Comparison of ENCODE assay signal across 8 mouse cellular contexts in the genomic region with DNA sequence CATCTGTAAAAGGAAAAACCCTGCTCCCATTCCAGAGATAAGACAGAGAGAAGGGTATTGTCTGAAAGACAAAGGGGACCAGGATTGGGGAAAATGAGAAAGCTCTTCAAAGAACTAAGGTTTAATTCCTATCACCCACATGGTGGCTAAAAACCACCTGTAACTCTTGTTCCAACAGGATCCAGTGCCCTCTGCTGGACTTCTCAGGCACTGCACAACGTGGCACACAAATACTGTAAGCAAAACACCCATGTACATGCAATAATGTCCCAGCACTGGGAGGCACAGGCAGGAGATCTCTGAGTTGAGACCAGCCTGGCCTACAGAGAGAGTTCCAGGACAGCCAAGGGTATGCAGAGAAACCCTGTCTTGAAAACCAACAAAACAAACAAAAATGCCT. TPM values are rescaled to one million over a fixed set of nuclear protein-coding genes. Genes with fewer than 3 reads are reported as not detected.
DNase-seq lines count a peak whose midpoint lies in the region; ATAC-seq and TF ChIP-seq lines count a peak whose summit lies in the region.

No protein-coding gene starts in this region.

- peak; percentile 64; the same call in 1 of the 2 replicates for TF ChIP-seq CTCF in brain, embryonic 14.5 days (IDR thresholded peaks at IDR 0.05; ENCODE audit: borderline replicate concordance, extremely low read depth, insufficient read depth, insufficient read length)
- peak; percentile 74 for TF ChIP-seq CTCF in lung, embryonic 14.5 days (IDR thresholded peaks at IDR 0.05; ENCODE audit: low read depth)

- no peak for TF ChIP-seq POLR2A in brain, embryonic 14.5 days (IDR thresholded peaks at IDR 0.05; ENCODE audit: borderline replicate concordance, extremely low read depth, insufficient read depth, insufficient read length, poor library complexity, severe bottlenecking)

- H3K4me3 ChIP-seq in lung, embryonic 14.5 days (ENCODE audit: low read depth, low read length) = no peak overlapping the region

- peaks cover 59% of the 10 kb centered on the region for H3K36me3 ChIP-seq in lung, embryonic 14.5 days (ENCODE audit: insufficient read depth)
- H3K36me3 ChIP-seq in splenic B cell, adult 2 months (ENCODE audit: control insufficient read depth, insufficient read depth, low read length, poor library complexity, severe bottlenecking) = peaks cover 3% of the 10 kb centered on the region

- H3K4me2 ChIP-seq in lung, embryonic 14.5 days = no peak overlapping the region

- H3K9me3 ChIP-seq in lung, embryonic 14.5 days (ENCODE audit: low read depth, low read length) = no peaks in the 10 kb centered on the region

- intact Hi-C loops in heart, postnatal 14 days (cut with DNase I) = no loop called here

- no peak for ATAC-seq in lung, embryonic 14.5 days (ENCODE audit: insufficient read depth)

- peaks cover 4% of the 10 kb centered on the region; the same call in 1 of the 2 replicates for H3K4me1 ChIP-seq in lung, embryonic 14.5 days (ENCODE audit: insufficient read depth)

- H3K9ac ChIP-seq in lung, embryonic 14.5 days = no peak overlapping the region

- H3K27ac ChIP-seq in lung, embryonic 14.5 days (ENCODE audit: low read depth) = no peak overlapping the region

- DNase-seq in kidney, adult 18-20 months = peak; percentile 72
- DNase-seq in kidney, adult 11 months = no peak
- peak; percentile 91 for DNase-seq in ES-CJ7 (ENCODE audit: low read depth, low spot score)
- DNase-seq in brain, embryonic 14.5 days (ENCODE audit: low read depth) = peak; percentile 76
- peak; percentile 42 to 64 for DNase-seq in heart, postnatal 14 days
- peak; percentile 78 for DNase-seq in lung, embryonic 14.5 days
- DNase-seq in splenic B cell, adult 2 months (ENCODE audit: low read depth, low spot score) = peak; percentile 85
- DNase-seq in urinary bladder, adult 2 months (ENCODE audit: low spot score) = no peak

- 29% methylated on average over 1 of the region's 1 CpGs for WGBS in lung, embryonic 14.5 days

- H3K27me3 ChIP-seq in lung, embryonic 14.5 days (ENCODE audit: insufficient read depth, low read length) = no peaks in the 10 kb centered on the region
- H3K27me3 ChIP-seq in splenic B cell, adult 2 months (ENCODE audit: control insufficient read depth, insufficient read depth, low read length, poor library complexity, severe bottlenecking) = no peaks in the 10 kb centered on the region

RNA-seq across cellular contexts. Expression of a gene that starts 2.9 kb away (rescaled TPM):
- 26.8 and 27.3 TPM in 2 replicates for polyA plus RNA-seq in brain, embryonic 14.5 days (2012; rRNA removed)
- 1 to 10 TPM; 5.4 to 5.8 TPM for total RNA-seq in heart, postnatal 14 days (2021)
- 6.1 and 7.0 TPM in 2 replicates for polyA plus RNA-seq in lung, embryonic 14.5 days (2014; fragmentation: Nextera tagmentation; extraction: Ambion mirVana)
- 15.3 and 16.5 TPM in 2 replicates for polyA plus RNA-seq in urinary bladder, adult 2 months (2012; rRNA removed)

RNA-seq across cellular contexts. Expression of a gene that starts 2.9 kb away (rescaled TPM):
- 86.5 and 90.0 TPM in 2 replicates for polyA plus RNA-seq in brain, embryonic 14.5 days (2012; rRNA removed)
- 10 to 100 TPM; 33.2 to 36.0 TPM for total RNA-seq in heart, postnatal 14 days (2021)
- polyA plus RNA-seq in lung, embryonic 14.5 days (2014; fragmentation: Nextera tagmentation; extraction: Ambion mirVana) = 125 and 132 TPM in 2 replicates
- 127 and 128 TPM in 2 replicates for polyA plus RNA-seq in urinary bladder, adult 2 months (2012; rRNA removed)

RNA-seq across cellular contexts. Expression of a gene that starts 10.5 kb away (rescaled TPM):
- 0.18 TPM in 2 replicates for polyA plus RNA-seq in brain, embryonic 14.5 days (2012; rRNA removed)
- total RNA-seq in heart, postnatal 14 days (2021) = under 1 TPM in 1 of 2 experiments, not detected in 1; 0.12 TPM
- 0.09 TPM in 1 of 2 replicates, not detected in the other for polyA plus RNA-seq in lung, embryonic 14.5 days (2014; fragmentation: Nextera tagmentation; extraction: Ambion mirVana)
- 0.25 and 0.33 TPM in 2 replicates for polyA plus RNA-seq in urinary bladder, adult 2 months (2012; rRNA removed)

Comparison
In these comparisons a context has a peak if more than half of its experiments do, and no peak if none do; other contexts are left out.
1. DNase-seq: peak in kidney, adult 18-20 months (single experiment), ES-CJ7 (single experiment), brain, embryonic 14.5 days (single experiment), heart, postnatal 14 days (2 of 2), lung, embryonic 14.5 days (single experiment) and splenic B cell, adult 2 months (single experiment); none in kidney, adult 11 months (single experiment) and urinary bladder, adult 2 months (single experiment).